Mouse (Mus musculus) embryonic facial prominence, embryonic 11.5 days (tissue): ENCODE measurements around the gene Aldh1a7. TPM values are rescaled to one million over a fixed set of nuclear protein-coding genes. Genes with fewer than 3 reads are reported as not detected.

ENCODE experiments used
- ATAC-seq: fragments of 200-750 bp; cut with Nextera tagmentation; replicated peaks from 2 replicates; pipeline ENCODE4 v1.8.0; 2017; ENCODE audit warnings: low read depth; ENCODE audit not compliant: insufficient number of reproducible peaks, low FRiP score, low TSS enrichment
- DNase-seq: peaks from one replicate; pipeline ENCODE4 v3.0.0-alpha.2; 2015; ENCODE audit warnings: low spot score
- H3K27ac ChIP-seq: fragments of 300-500 bp; sonication (generic); replicated peaks from 2 replicates; pipeline ENCODE4 v1.5.1; 2014; ENCODE audit warnings: mild to moderate bottlenecking, low read depth, low read length, control low read depth
- H3K27me3 ChIP-seq: fragments of 300-500 bp; sonication (generic); 2 replicates; pipeline ENCODE4 v1.6.1; 2014; ENCODE audit warnings: mild to moderate bottlenecking, low read length, moderate library complexity, mixed read lengths; ENCODE audit not compliant: control insufficient read depth, insufficient read depth
- H3K36me3 ChIP-seq: fragments of 300-500 bp; sonication (generic); replicated peaks from 2 replicates; pipeline ENCODE4 v1.6.1; 2014; ENCODE audit warnings: low read depth, mild to moderate bottlenecking, low read length, moderate library complexity, mixed read lengths; ENCODE audit not compliant: control insufficient read depth, insufficient read depth
- H3K4me1 ChIP-seq: fragments of 300-500 bp; sonication (generic); 2 replicates; pipeline ENCODE4 v1.6.1; 2014; ENCODE audit warnings: low read length, mixed read lengths; ENCODE audit not compliant: control insufficient read depth, insufficient read depth
- H3K4me2 ChIP-seq: fragments of 300-500 bp; sonication (generic); 2 replicates; pipeline ENCODE4 v1.6.1; 2014; ENCODE audit warnings: low read depth, mild to moderate bottlenecking, control low read depth, low read length, moderate library complexity
- H3K4me3 ChIP-seq: fragments of 300-500 bp; sonication (generic); 2 replicates; pipeline ENCODE4 v1.5.1; 2014; ENCODE audit warnings: low read depth, low read length, control low read depth
- H3K9ac ChIP-seq: fragments of 300-500 bp; sonication (generic); replicated peaks from 2 replicates; pipeline ENCODE4 v1.6.1; 2014; ENCODE audit warnings: mild to moderate bottlenecking, control low read depth, low read length
- H3K9me3 ChIP-seq: fragments of 300-500 bp; sonication (generic); replicated peaks from 2 replicates; pipeline ENCODE4 v1.6.1; 2016; ENCODE audit warnings: mild to moderate bottlenecking, low read length, inconsistent platforms, mixed read lengths; ENCODE audit not compliant: control insufficient read depth
- WGBS: fragments of 180-500 bp; shearing (Covaris S2); extraction: QIAGEN DNeasy Blood & Tissue Kit; methylation state at CpG from one replicate; pipeline ENCODE4 v1.1.7; 2014; 5-methylcytosine and 5-hydroxymethylcytosine counted together
- polyA plus RNA-seq: library from polyadenylated mRNA; unstranded; fragments of >200 nt; fragmentation: Nextera tagmentation; extraction: Ambion mirVana; gene quantifications from 2 replicates; pipeline ENCODE4 v1.2.1, GENCODE M21; 2014

Aldh1a7 gene
- 5.0 and 7.8 TPM in 2 replicates for polyA plus RNA-seq

- no peak within 1 kb of the TSS for H3K4me3 ChIP-seq
- H3K4me2 ChIP-seq = no peak within 1 kb of the TSS
- H3K4me1 ChIP-seq = no peaks in the 10 kb centered on the region
- H3K27ac ChIP-seq = no peak within 1 kb of the TSS
- H3K36me3 ChIP-seq = no peaks in the 10 kb centered on the region
- ATAC-seq = 0 out of 2 replicates have a peak, but pooled peaks have one; percentile 39
- no peaks in the 10 kb centered on the region for H3K9me3 ChIP-seq
- 51% methylated on average over 2 of the region's 2 CpGs for WGBS
- no peak within 1 kb of the TSS for H3K9ac ChIP-seq
- H3K27me3 ChIP-seq = no peaks in the 10 kb centered on the region
- DNase-seq = peak; percentile 33
Measured at GRCm38 (mm10) chr19:20727381-20727780, at the start of gene Aldh1a7. Aldh1a7 (minus strand) TSS chr19:20727562.

GRCm38 (mm10) chr19:20775681-20776080, 48.3 kb upstream of the Aldh1a7 start:
- H3K4me2 ChIP-seq = no peak overlapping the region
- DNase-seq (no peak), ATAC-seq (no peak)
- no peaks in the 10 kb centered on the region for H3K27me3 ChIP-seq
- no peaks in the 10 kb centered on the region for H3K9me3 ChIP-seq
- H3K27ac ChIP-seq = no peak overlapping the region
- no peak overlapping the region for H3K4me3 ChIP-seq
- H3K9ac ChIP-seq = no peak overlapping the region
- no peaks in the 10 kb centered on the region for H3K4me1 ChIP-seq
- no peaks in the 10 kb centered on the region for H3K36me3 ChIP-seq
- WGBS = 64% methylated on average over 2 of the region's 2 CpGs

GRCm38 (mm10) chr19:20773941-20774340, 46.6 kb upstream of the Aldh1a7 start:
- WGBS = 88% methylated on average over 7 of the region's 7 CpGs

GRCm38 (mm10) chr19:20764214-20764613, 36.9 kb upstream of the Aldh1a7 start:
- WGBS = 21% methylated on average over 1 of the region's 1 CpGs

More at GRCm38 (mm10) chr19:20773941-20774340, 46.6 kb upstream of the Aldh1a7 start:
- no peaks in the 10 kb centered on the region for H3K9me3 ChIP-seq
- no peak overlapping the region for H3K27ac ChIP-seq
- no peaks in the 10 kb centered on the region for H3K36me3 ChIP-seq
- H3K27me3 ChIP-seq = no peaks in the 10 kb centered on the region
- no peak overlapping the region for H3K4me2 ChIP-seq
- DNase-seq (no peak), ATAC-seq (no peak)
- no peak overlapping the region for H3K9ac ChIP-seq
- no peak overlapping the region for H3K4me3 ChIP-seq
- H3K4me1 ChIP-seq = no peaks in the 10 kb centered on the region

GRCm38 (mm10) chr19:20761675-20762426, 34.5 kb upstream of the Aldh1a7 start:
- DNase-seq (no peak), ATAC-seq (no peak)
- 75% methylated on average over 4 of the region's 4 CpGs for WGBS
- Histone ChIP-seq H3K27ac (no peak overlapping the region), H3K9ac (no peak overlapping the region), H3K4me1 (no peaks in the 10 kb centered on the region), H3K36me3 (no peaks in the 10 kb centered on the region), H3K4me3 (no peak overlapping the region), H3K9me3 (no peaks in the 10 kb centered on the region), H3K27me3 (no peaks in the 10 kb centered on the region), H3K4me2 (no peak overlapping the region)

More at GRCm38 (mm10) chr19:20764214-20764613, 36.9 kb upstream of the Aldh1a7 start:
- H3K4me3 ChIP-seq = no peak overlapping the region
- no peaks in the 10 kb centered on the region for H3K27me3 ChIP-seq
- H3K4me1 ChIP-seq = no peaks in the 10 kb centered on the region
- H3K9me3 ChIP-seq = no peaks in the 10 kb centered on the region
- H3K27ac ChIP-seq = no peak overlapping the region
- H3K36me3 ChIP-seq = no peaks in the 10 kb centered on the region
- no peak overlapping the region for H3K9ac ChIP-seq
- DNase-seq (peak; percentile 76), ATAC-seq (no peak; the same call in 1 of the 2 replicates)
- no peak overlapping the region for H3K4me2 ChIP-seq

GRCm38 (mm10) chr19:20761119-20761518, 33.8 kb upstream of the Aldh1a7 start:
- Histone ChIP-seq H3K36me3 (no peaks in the 10 kb centered on the region), H3K27me3 (no peaks in the 10 kb centered on the region), H3K4me3 (no peak overlapping the region), H3K4me2 (no peak overlapping the region), H3K4me1 (no peaks in the 10 kb centered on the region), H3K27ac (no peak overlapping the region), H3K9ac (no peak overlapping the region), H3K9me3 (no peaks in the 10 kb centered on the region)
- DNase-seq = no peak
- no peak for ATAC-seq
- 72% methylated on average over 3 of the region's 3 CpGs for WGBS

GRCm38 (mm10) chr19:20744630-20745029, 17.3 kb upstream of the Aldh1a7 start:
- Histone ChIP-seq H3K27me3 (no peaks in the 10 kb centered on the region), H3K27ac (no peak overlapping the region), H3K4me2 (no peak overlapping the region), H3K4me1 (no peaks in the 10 kb centered on the region), H3K4me3 (no peak overlapping the region), H3K36me3 (no peaks in the 10 kb centered on the region), H3K9me3 (no peaks in the 10 kb centered on the region), H3K9ac (no peak overlapping the region)
- 67% methylated on average over 1 of the region's 1 CpGs for WGBS
- ATAC-seq = no peak
- no peak for DNase-seq

- no peaks in the 10 kb centered on the region for H3K9me3 ChIP-seq
- no peaks in the 10 kb centered on the region for H3K4me1 ChIP-seq
- H3K4me2 ChIP-seq = no peak overlapping the region
- no peak overlapping the region for H3K4me3 ChIP-seq
- H3K27ac ChIP-seq = no peak overlapping the region
- WGBS = 83% methylated on average over 1 of the region's 1 CpGs
- no peak for ATAC-seq
- no peaks in the 10 kb centered on the region for H3K27me3 ChIP-seq
- H3K9ac ChIP-seq = no peak overlapping the region
- peak; percentile 15 for DNase-seq
- no peaks in the 10 kb centered on the region for H3K36me3 ChIP-seq
Measured at GRCm38 (mm10) chr19:20728278-20728677, 916 bp upstream of the Aldh1a7 start.
